Mouse (Mus musculus): ENCODE results near the gene Tmem245. TPM values are rescaled to one million over a fixed set of nuclear protein-coding genes. Genes with fewer than 3 reads are reported as not detected.
A peak's percentile ranks its signal among the peaks of the same experiment; 100 is the strongest.

Tmem245 gene
- total RNA-seq (2014; rRNA removed), result 16.3 and 20.9 TPM in 2 replicates
- 4.4 and 5.3 TPM in 2 replicates for polyA plus RNA-seq (2012; rRNA removed)

DNA sequence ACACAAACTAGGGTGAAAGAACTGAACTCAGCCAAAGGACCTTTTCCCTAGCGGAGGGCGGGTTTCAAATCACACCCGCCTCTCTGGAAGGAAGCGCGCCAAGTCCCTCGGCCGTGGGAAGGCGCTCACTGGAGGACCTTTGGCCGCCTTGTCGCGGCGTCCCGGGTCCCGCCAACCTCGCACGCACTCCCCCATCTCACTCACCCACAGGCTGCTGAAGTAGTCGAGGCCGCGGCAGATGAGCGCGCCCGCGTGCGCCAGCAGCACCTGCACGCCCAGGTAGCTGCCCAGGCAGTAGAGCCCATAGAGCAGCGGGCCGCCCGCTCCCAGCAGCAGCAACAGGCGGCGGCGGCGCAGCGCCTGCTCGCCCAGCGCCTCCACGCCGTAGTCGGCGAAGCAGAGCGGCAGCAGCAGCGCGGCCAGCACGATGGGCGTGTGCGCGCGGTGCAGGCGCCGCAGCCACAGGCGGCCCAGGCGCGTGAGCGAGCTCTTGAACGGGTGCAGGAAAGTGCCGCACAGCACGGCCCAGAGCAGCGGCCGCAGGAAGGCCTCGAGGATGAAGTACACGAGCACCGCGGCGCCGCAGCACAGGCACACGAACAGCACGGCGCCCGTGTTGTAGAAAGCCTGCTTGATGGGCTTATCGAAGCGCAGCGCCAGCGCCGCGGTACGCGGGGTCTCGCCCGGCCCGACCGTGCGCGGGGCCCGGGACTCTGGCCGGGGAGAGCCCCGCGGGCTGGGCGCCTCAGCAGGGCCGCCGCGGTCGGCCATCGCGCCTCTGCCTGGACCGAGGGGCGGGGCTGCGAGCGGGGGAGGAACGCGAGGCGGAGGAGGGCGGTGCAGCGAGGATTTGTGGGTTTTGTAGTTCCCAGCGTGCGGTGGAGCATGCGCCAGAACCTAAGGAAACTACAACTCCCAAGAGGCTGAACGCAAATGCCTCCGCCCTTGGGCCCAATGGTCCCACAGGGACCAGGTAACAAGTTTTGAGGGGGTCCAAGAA is at the start of gene Tmem245:
Gene Tmem245, minus strand, starts transcription at position 797 of the 1,000 bp plus-strand sequence.
- TF ChIP-seq POLR2A (IDR thresholded peaks at IDR 0.05; ENCODE audit: extremely low read depth, insufficient read depth, low read length) (peak; percentile 50; the same call in 1 of the 2 replicates), CTCF (IDR thresholded peaks at IDR 0.05; ENCODE audit: low read depth, low read length) (no peak)
- peak within 1 kb of the TSS; percentile 86 for H3K27ac ChIP-seq (replicated peaks; ENCODE audit: insufficient read depth, low read depth, low read length)
- peak within 1 kb of the TSS; percentile 86 for H3K4me3 ChIP-seq (ENCODE audit: insufficient read depth, low read depth, low read length)
- no peaks in the 10 kb centered on the region for H3K27me3 ChIP-seq (ENCODE audit: control insufficient read depth, insufficient read depth, low read length)
- H3K4me1 ChIP-seq (ENCODE audit: control insufficient read depth, insufficient read depth, low read length), result peaks cover 15% of the 10 kb centered on the region
- WGBS, result under 1% methylated on average over 107 of the region's 107 CpGs
- peaks cover 25% of the 10 kb centered on the region for H3K79me2 ChIP-seq (ENCODE audit: control insufficient read depth, insufficient read depth, low read length)
- DNase-seq (ENCODE audit: extremely low read depth, low read depth, low spot score), result peak; percentile 88
- peak within 1 kb of the TSS; percentile 91 for H3K9ac ChIP-seq (ENCODE audit: low read depth, low read length)
- H3K36me3 ChIP-seq (ENCODE audit: control insufficient read depth, insufficient read depth, low read length), result no peaks in the 10 kb centered on the region

DNA sequence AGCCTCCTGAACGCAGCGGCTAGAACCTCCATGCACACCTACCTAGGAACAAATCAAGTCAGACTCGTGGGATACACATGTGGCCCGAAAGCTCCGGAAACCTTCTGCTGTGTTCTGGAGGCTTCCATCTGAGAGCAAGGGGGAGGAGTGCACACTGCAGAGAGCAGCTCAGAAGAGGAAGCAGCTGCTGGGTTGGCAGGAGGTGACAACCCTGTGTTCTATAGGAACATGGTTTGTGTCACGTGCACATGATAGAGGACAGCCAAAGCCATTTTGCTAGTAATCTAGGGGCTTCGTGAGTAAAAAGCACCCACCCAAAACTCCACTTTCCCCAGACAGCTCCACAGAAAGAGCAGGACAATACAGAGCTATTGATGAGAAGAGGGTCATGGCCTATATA is 46.1 kb upstream of the Tmem245 start:
- no peaks in the 10 kb centered on the region for H3K4me1 ChIP-seq (ENCODE audit: control insufficient read depth, insufficient read depth, low read length)
- no peak overlapping the region for H3K9ac ChIP-seq (ENCODE audit: low read depth, low read length)
- no peaks in the 10 kb centered on the region for H3K36me3 ChIP-seq (ENCODE audit: control insufficient read depth, insufficient read depth, low read length)
- TF ChIP-seq POLR2A (IDR thresholded peaks at IDR 0.05; ENCODE audit: extremely low read depth, insufficient read depth, low read length), result no peak
- H3K27me3 ChIP-seq (ENCODE audit: control insufficient read depth, insufficient read depth, low read length), result peaks cover 11% of the 10 kb centered on the region
- no peak for DNase-seq (ENCODE audit: extremely low read depth, low read depth, low spot score)
- no peak overlapping the region for H3K27ac ChIP-seq (replicated peaks; ENCODE audit: insufficient read depth, low read depth, low read length)
- 82% methylated on average over 7 of the region's 7 CpGs for WGBS
- H3K4me3 ChIP-seq (ENCODE audit: insufficient read depth, low read depth, low read length), result no peak overlapping the region
- H3K79me2 ChIP-seq (ENCODE audit: control insufficient read depth, insufficient read depth, low read length), result no peaks in the 10 kb centered on the region

GRCm38 (mm10) chr4:56991951-56992350 is 44.7 kb upstream of the Tmem245 start:
- no peaks in the 10 kb centered on the region for H3K4me1 ChIP-seq (ENCODE audit: control insufficient read depth, insufficient read depth, low read length)
- no peak for DNase-seq (ENCODE audit: extremely low read depth, low read depth, low spot score)
- TF ChIP-seq CTCF (IDR thresholded peaks at IDR 0.05; ENCODE audit: low read depth, low read length), result no peak
- H3K4me3 ChIP-seq (ENCODE audit: insufficient read depth, low read depth, low read length), result no peak overlapping the region
- 79% methylated on average over 2 of the region's 2 CpGs for WGBS
- H3K36me3 ChIP-seq (ENCODE audit: control insufficient read depth, insufficient read depth, low read length), result no peaks in the 10 kb centered on the region
- H3K79me2 ChIP-seq (ENCODE audit: control insufficient read depth, insufficient read depth, low read length), result no peaks in the 10 kb centered on the region
- no peak overlapping the region for H3K9ac ChIP-seq (ENCODE audit: low read depth, low read length)
- H3K27me3 ChIP-seq (ENCODE audit: control insufficient read depth, insufficient read depth, low read length), result peaks cover 13% of the 10 kb centered on the region
- no peak overlapping the region for H3K27ac ChIP-seq (replicated peaks; ENCODE audit: insufficient read depth, low read depth, low read length)

DNA sequence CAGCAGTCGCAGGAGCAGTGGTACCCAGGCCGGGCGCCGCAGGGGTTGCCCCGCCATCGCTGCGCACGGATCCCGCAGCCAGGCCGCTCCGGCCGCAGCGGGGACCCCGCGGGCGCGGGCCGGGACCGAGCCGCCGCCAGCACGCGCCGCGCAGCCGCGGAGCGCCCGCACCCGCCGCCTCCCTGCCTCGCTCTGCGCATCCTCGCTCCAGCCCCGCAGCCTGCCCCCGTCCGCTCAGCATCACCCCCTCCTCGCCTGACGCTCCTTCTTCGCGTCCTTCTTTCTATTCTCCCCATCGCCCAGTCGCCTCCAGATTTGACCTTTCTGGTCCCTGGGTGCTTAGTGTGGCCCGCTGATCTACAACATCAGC is 43.0 kb upstream of the Tmem245 start, which contains the start of gene Frrs1l:
Gene Frrs1l, minus strand, starts transcription at position 177 of the 370 bp plus-strand sequence.
- Histone ChIP-seq H3K79me2 (ENCODE audit: control insufficient read depth, insufficient read depth, low read length) (no peaks in the 10 kb centered on the region), H3K27ac (replicated peaks; ENCODE audit: insufficient read depth, low read depth, low read length) (no peak within 1 kb of the TSS), H3K4me1 (ENCODE audit: control insufficient read depth, insufficient read depth, low read length) (no peaks in the 10 kb centered on the region), H3K9ac (ENCODE audit: low read depth, low read length) (no peak within 1 kb of the TSS), H3K4me3 (ENCODE audit: insufficient read depth, low read depth, low read length) (no peak within 1 kb of the TSS), H3K36me3 (ENCODE audit: control insufficient read depth, insufficient read depth, low read length) (no peaks in the 10 kb centered on the region), H3K27me3 (ENCODE audit: control insufficient read depth, insufficient read depth, low read length) (peaks cover 13% of the 10 kb centered on the region)
- TF ChIP-seq CTCF (IDR thresholded peaks at IDR 0.05; ENCODE audit: low read depth, low read length) (no peak), POLR2A (IDR thresholded peaks at IDR 0.05; ENCODE audit: extremely low read depth, insufficient read depth, low read length) (no peak)
- DNase-seq (ENCODE audit: extremely low read depth, low read depth, low spot score), result no peak
- 2% methylated on average over 44 of the region's 44 CpGs for WGBS

- TF ChIP-seq CTCF (IDR thresholded peaks at IDR 0.05; ENCODE audit: low read depth, low read length) (no peak), POLR2A (IDR thresholded peaks at IDR 0.05; ENCODE audit: extremely low read depth, insufficient read depth, low read length) (no peak)
- H3K79me2 ChIP-seq (ENCODE audit: control insufficient read depth, insufficient read depth, low read length), result no peaks in the 10 kb centered on the region
- no peak overlapping the region for H3K4me3 ChIP-seq (ENCODE audit: insufficient read depth, low read depth, low read length)
- 11% methylated on average over 45 of the region's 45 CpGs for WGBS
- no peak overlapping the region for H3K9ac ChIP-seq (ENCODE audit: low read depth, low read length)
- H3K27ac ChIP-seq (replicated peaks; ENCODE audit: insufficient read depth, low read depth, low read length), result no peak overlapping the region
- peaks cover 13% of the 10 kb centered on the region for H3K27me3 ChIP-seq (ENCODE audit: control insufficient read depth, insufficient read depth, low read length)
- no peak for DNase-seq (ENCODE audit: extremely low read depth, low read depth, low spot score)
- no peaks in the 10 kb centered on the region for H3K4me1 ChIP-seq (ENCODE audit: control insufficient read depth, insufficient read depth, low read length)
- H3K36me3 ChIP-seq (ENCODE audit: control insufficient read depth, insufficient read depth, low read length), result no peaks in the 10 kb centered on the region
These were observed 42.4 kb upstream of the Tmem245 start for GRCm38 (mm10) chr4:56989431-56990214.

Data from liver, adult 2 months (tissue).